Mouse (Mus musculus) myocyte (in vitro differentiated cells): ENCODE measurements at regions not wholly inside any gene's neighbourhood (a gene's known extent, or its start where the extent isn't known, plus 50 kb on each side); places are given as distances from the start of the nearest gene placed in this dataset.

Source experiments
- CEBPB ChIP-seq: IDR thresholded peaks from 2 replicates; pipeline ENCODE4 v1.6.1; 2011; ENCODE audit warnings: mild to moderate bottlenecking, moderate library complexity; ENCODE audit not compliant: poor library complexity, insufficient read depth, severe bottlenecking
- MYOD1 ChIP-seq, 3 experiments: IDR thresholded peaks; one replicate each; pipeline ENCODE4 v1.6.1; 2011; ENCODE audit warnings: control low read depth in 2 of 3, low read depth in 2 of 3, mild to moderate bottlenecking in 2 of 3, moderate library complexity in 1 of 3; ENCODE audit not compliant: insufficient read length in 2 of 3, control insufficient read depth in 1 of 3
- POLR2A ChIP-seq: IDR thresholded peaks from one replicate; pipeline ENCODE4 v1.6.1; 2011; ENCODE audit warnings: low read depth, mild to moderate bottlenecking, control low read depth, moderate library complexity; ENCODE audit not compliant: insufficient read length
- REST ChIP-seq: IDR thresholded peaks from one replicate; pipeline ENCODE4 v1.6.1; 2011; ENCODE audit warnings: mild to moderate bottlenecking, control low read depth, moderate library complexity; ENCODE audit not compliant: insufficient read depth, insufficient read length
- TCF12 ChIP-seq: IDR thresholded peaks from one replicate; pipeline ENCODE4 v1.6.1; 2011; ENCODE audit warnings: mild to moderate bottlenecking, control low read depth; ENCODE audit not compliant: poor library complexity, insufficient read depth, severe bottlenecking

GRCm38 (mm10) chr5:133131042-133131441 lies 587.9 kb upstream of the Auts2 start:
- TF ChIP-seq MYOD1 (IDR thresholded peaks at IDR 0.05; ENCODE audit: control insufficient read depth in 1 of 3, insufficient read length in 2 of 3, low read depth in 2 of 3) (no peak), REST (no peak), POLR2A (no peak), TCF12 (no peak), CEBPB (no peak)
